In genomic region chr12:104418340-104419135, GRCm38 (mm10) we compare ENCODE assay signal across 8 mouse cellular contexts. TPM values are rescaled to one million over a fixed set of nuclear protein-coding genes. Genes with fewer than 3 reads are reported as not detected.
A peak's percentile ranks its signal among the peaks of the same experiment; 100 is the strongest.
DNase-seq lines count a peak whose midpoint lies in the region; ATAC-seq and TF ChIP-seq lines count a peak whose summit lies in the region.

No protein-coding gene starts in this region.

- H3K4me1 ChIP-seq in embryonic facial prominence, embryonic 14.5 days (ENCODE audit: control insufficient read depth, insufficient read depth, low read length) = 0 out of 2 replicates have a peak, but pooled peaks cover 8% of the 10 kb centered on the region
- 0 out of 2 replicates have a peak, but pooled peaks cover 8% of the 10 kb centered on the region for H3K4me1 ChIP-seq in heart, embryonic 12.5 days (replicated peaks)
- H3K4me1 ChIP-seq in kidney, embryonic 16.5 days (ENCODE audit: insufficient read depth, low read length) = peaks cover 4% of the 10 kb centered on the region
- peaks cover 29% of the 10 kb centered on the region for H3K4me1 ChIP-seq in limb, embryonic 15.5 days
- no peaks in the 10 kb centered on the region for H3K4me1 ChIP-seq in midbrain, postnatal 0 days (ENCODE audit: insufficient read depth, low read length)

- H3K9ac ChIP-seq in embryonic facial prominence, embryonic 14.5 days (ENCODE audit: low read depth, low read length) = no peak overlapping the region; the same call in 1 of the 2 replicates
- peak overlapping the region; percentile 59; the same call in 1 of the 2 replicates for H3K9ac ChIP-seq in heart, embryonic 12.5 days
- no peak overlapping the region for H3K9ac ChIP-seq in kidney, embryonic 16.5 days (replicated peaks; ENCODE audit: low read length)
- no peak overlapping the region for H3K9ac ChIP-seq in limb, embryonic 15.5 days
- peak overlapping the region; percentile 55; the same call in 1 of the 2 replicates for H3K9ac ChIP-seq in midbrain, postnatal 0 days (replicated peaks; ENCODE audit: low read length, poor library complexity, severe bottlenecking)

- H3K27me3 ChIP-seq in embryonic facial prominence, embryonic 14.5 days (replicated peaks; ENCODE audit: control insufficient read depth, insufficient read depth, low read length) = no peaks in the 10 kb centered on the region; the same call in 1 of the 2 replicates
- H3K27me3 ChIP-seq in heart, embryonic 12.5 days (replicated peaks) = peaks cover 27% of the 10 kb centered on the region; the same call in 1 of the 2 replicates
- H3K27me3 ChIP-seq in kidney, embryonic 16.5 days (ENCODE audit: insufficient read depth, low read length) = no peaks in the 10 kb centered on the region
- no peaks in the 10 kb centered on the region for H3K27me3 ChIP-seq in limb, embryonic 15.5 days
- H3K27me3 ChIP-seq in midbrain, postnatal 0 days (ENCODE audit: insufficient read depth, low read length) = no peaks in the 10 kb centered on the region

- DNase-seq in 3134 (ENCODE audit: extremely low read depth, insufficient read length, low spot score) = peak; percentile 25
- DNase-seq in adrenal gland, postnatal 25 days = peak; percentile 81
- DNase-seq in embryonic facial prominence, embryonic 14.5 days (ENCODE audit: low spot score) = peak; percentile 84
- DNase-seq in midbrain, postnatal 0 days (ENCODE audit: low spot score) = peak; percentile 87
- peak; percentile 31 to 45 for DNase-seq in spleen, postnatal 36 days (ENCODE audit: low spot score in 2 of 2)

- ATAC-seq in embryonic facial prominence, embryonic 14.5 days (ENCODE audit: low read depth) = peak; percentile 54
- ATAC-seq in heart, embryonic 12.5 days (ENCODE audit: insufficient number of reproducible peaks, low FRiP score) = 0 out of 2 replicates have a peak, but pooled peaks have one; percentile 20
- ATAC-seq in kidney, embryonic 16.5 days (ENCODE audit: low FRiP score, low TSS enrichment) = peak; percentile 39
- no peak for ATAC-seq in limb, embryonic 15.5 days (ENCODE audit: insufficient number of reproducible peaks, low FRiP score, low TSS enrichment, low read depth)
- peak; percentile 86 for ATAC-seq in midbrain, postnatal 0 days (ENCODE audit: low FRiP score)

- peak overlapping the region; percentile 20 for H3K4me3 ChIP-seq in embryonic facial prominence, embryonic 14.5 days (ENCODE audit: low read depth, low read length)
- peak overlapping the region; percentile 38 for H3K4me3 ChIP-seq in heart, embryonic 12.5 days
- no peak overlapping the region for H3K4me3 ChIP-seq in kidney, embryonic 16.5 days (ENCODE audit: low read length)
- H3K4me3 ChIP-seq in limb, embryonic 15.5 days = peak overlapping the region; percentile 20; the same call in 1 of the 2 replicates
- peak overlapping the region; percentile 23; the same call in 1 of the 2 replicates for H3K4me3 ChIP-seq in midbrain, postnatal 0 days (ENCODE audit: low read depth, low read length)

- peak; percentile 87 for TF ChIP-seq CTCF in midbrain, postnatal 0 days (IDR thresholded peaks at IDR 0.05)

- peak overlapping the region; percentile 43 for H3K4me2 ChIP-seq in embryonic facial prominence, embryonic 14.5 days (ENCODE audit: low read depth, low read length)
- peak overlapping the region; percentile 65 for H3K4me2 ChIP-seq in heart, embryonic 12.5 days
- H3K4me2 ChIP-seq in kidney, embryonic 16.5 days (replicated peaks; ENCODE audit: low read depth, low read length) = peak overlapping the region; percentile 45
- H3K4me2 ChIP-seq in limb, embryonic 15.5 days = peak overlapping the region; percentile 41
- H3K4me2 ChIP-seq in midbrain, postnatal 0 days (ENCODE audit: low read depth, low read length, poor library complexity, severe bottlenecking) = peak overlapping the region; percentile 56

- WGBS in embryonic facial prominence, embryonic 14.5 days = 22% methylated on average over 13 of the region's 17 CpGs
- 21% methylated on average over 14 of the region's 17 CpGs for WGBS in heart, embryonic 12.5 days
- WGBS in kidney, embryonic 16.5 days = 24% methylated on average over 13 of the region's 17 CpGs
- WGBS in limb, embryonic 15.5 days = 16% methylated on average over 17 of the region's 17 CpGs
- 15% methylated on average over 17 of the region's 17 CpGs for WGBS in midbrain, postnatal 0 days

- no peak overlapping the region for H3K27ac ChIP-seq in embryonic facial prominence, embryonic 14.5 days (replicated peaks; ENCODE audit: low read depth, low read length)
- H3K27ac ChIP-seq in heart, embryonic 12.5 days (ENCODE audit: poor library complexity, severe bottlenecking) = no peak overlapping the region
- no peak overlapping the region for H3K27ac ChIP-seq in kidney, embryonic 16.5 days (ENCODE audit: low read length)
- H3K27ac ChIP-seq in limb, embryonic 15.5 days = no peak overlapping the region
- peak overlapping the region; percentile 55; the same call in 1 of the 2 replicates for H3K27ac ChIP-seq in midbrain, postnatal 0 days (ENCODE audit: low read depth, low read length)

- H3K36me3 ChIP-seq in embryonic facial prominence, embryonic 14.5 days (ENCODE audit: control insufficient read depth, insufficient read depth, low read length) = no peaks in the 10 kb centered on the region
- no peaks in the 10 kb centered on the region for H3K36me3 ChIP-seq in heart, embryonic 12.5 days
- no peaks in the 10 kb centered on the region for H3K36me3 ChIP-seq in kidney, embryonic 16.5 days (ENCODE audit: insufficient read depth, low read length)
- H3K36me3 ChIP-seq in limb, embryonic 15.5 days = no peaks in the 10 kb centered on the region
- no peaks in the 10 kb centered on the region for H3K36me3 ChIP-seq in midbrain, postnatal 0 days (ENCODE audit: insufficient read depth, low read length)

- H3K9me3 ChIP-seq in embryonic facial prominence, embryonic 14.5 days (ENCODE audit: control insufficient read depth, low read length) = no peaks in the 10 kb centered on the region
- H3K9me3 ChIP-seq in heart, embryonic 12.5 days (replicated peaks) = no peaks in the 10 kb centered on the region
- no peaks in the 10 kb centered on the region for H3K9me3 ChIP-seq in kidney, embryonic 16.5 days (ENCODE audit: low read length)
- no peaks in the 10 kb centered on the region for H3K9me3 ChIP-seq in limb, embryonic 15.5 days
- H3K9me3 ChIP-seq in midbrain, postnatal 0 days (ENCODE audit: low read length) = no peaks in the 10 kb centered on the region

RNA-seq across cellular contexts. Expression of gene Serpina3n, which starts 12.0 kb away (rescaled TPM):
- total RNA-seq in adrenal gland, postnatal 25 days (2021) = 3.0 and 8.9 TPM in 2 replicates
- 0.60 and 0.63 TPM in 2 replicates for polyA plus RNA-seq in embryonic facial prominence, embryonic 14.5 days (2014; fragmentation: Nextera tagmentation; extraction: Ambion mirVana)
- polyA plus RNA-seq in heart, embryonic 12.5 days (2016; fragmentation: Nextera tagmentation; extraction: Ambion mirVana) = 0.39 TPM in 1 of 2 replicates, not detected in the other
- not detected in 2 replicates for polyA plus RNA-seq in kidney, embryonic 16.5 days (2015; fragmentation: Nextera tagmentation; extraction: Ambion mirVana)
- polyA plus RNA-seq in limb, embryonic 15.5 days (2015; fragmentation: Nextera tagmentation; extraction: Ambion mirVana) = 0.95 and 1.3 TPM in 2 replicates
- total RNA-seq in midbrain, postnatal 0 days (2014; rRNA removed) = 5.2 and 8.9 TPM in 2 replicates
- 4.7 and 5.8 TPM in 2 replicates for polyA plus RNA-seq in midbrain, postnatal 0 days (2015; fragmentation: Nextera tagmentation; extraction: Ambion mirVana)

RNA-seq across cellular contexts. Expression of gene Gsc, which starts 54.6 kb away (rescaled TPM):
- not detected in 2 replicates for total RNA-seq in adrenal gland, postnatal 25 days (2021)
- polyA plus RNA-seq in embryonic facial prominence, embryonic 14.5 days (2014; fragmentation: Nextera tagmentation; extraction: Ambion mirVana) = 12.4 and 12.5 TPM in 2 replicates
- polyA plus RNA-seq in heart, embryonic 12.5 days (2016; fragmentation: Nextera tagmentation; extraction: Ambion mirVana) = 0.30 and 0.31 TPM in 2 replicates
- not detected in 2 replicates for polyA plus RNA-seq in kidney, embryonic 16.5 days (2015; fragmentation: Nextera tagmentation; extraction: Ambion mirVana)
- 4.2 and 7.2 TPM in 2 replicates for polyA plus RNA-seq in limb, embryonic 15.5 days (2015; fragmentation: Nextera tagmentation; extraction: Ambion mirVana)
- not detected in 2 replicates for total RNA-seq in midbrain, postnatal 0 days (2014; rRNA removed)
- polyA plus RNA-seq in midbrain, postnatal 0 days (2015; fragmentation: Nextera tagmentation; extraction: Ambion mirVana) = 0.13 and 1.4 TPM in 2 replicates

Comparison
In these comparisons a context has a peak if more than half of its experiments do, and no peak if none do; other contexts are left out.
1. DNase-seq: peak in every context shown above with its lines; median percentile 87 in midbrain, postnatal 0 days; 84 in embryonic facial prominence, embryonic 14.5 days; 81 in adrenal gland, postnatal 25 days; 38 in spleen, postnatal 36 days; 25 in 3134.
2. H3K9ac ChIP-seq: peak in heart, embryonic 12.5 days (single experiment) and midbrain, postnatal 0 days (single experiment); none in embryonic facial prominence, embryonic 14.5 days (single experiment), kidney, embryonic 16.5 days (single experiment) and limb, embryonic 15.5 days (single experiment).
3. Peak in every context shown above with its lines, with median percentiles within 50 percentile points of each other: H3K4me2 ChIP-seq.